Mouse (Mus musculus): ENCODE data around the gene Dapp1.

DNA sequence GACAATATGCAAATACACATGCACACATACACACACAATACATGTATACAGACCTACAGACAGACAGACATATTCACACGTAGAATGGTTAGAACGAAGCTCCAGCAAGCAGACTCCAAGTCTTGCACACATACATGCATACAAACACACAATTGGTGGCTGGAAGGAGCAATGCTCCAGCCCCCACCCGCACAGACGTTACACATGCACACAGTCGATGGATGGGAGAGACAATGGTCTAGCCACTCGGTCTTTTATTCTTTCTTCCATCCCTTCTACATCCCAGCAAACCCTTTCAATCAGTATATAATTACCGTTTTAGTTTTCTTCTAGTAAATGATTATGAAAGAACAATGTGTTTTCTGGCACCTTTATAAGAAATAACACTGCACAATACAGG is 14.1 kb upstream of the Dapp1 start:
- TF ChIP-seq CTCF (IDR thresholded peaks at IDR 0.05; ENCODE audit: low read depth) (no peak), EP300 (IDR thresholded peaks at IDR 0.05; ENCODE audit: low read depth) (no peak)

All from liver, postnatal 0 days (tissue).